Mouse (Mus musculus) myocyte (in vitro differentiated cells): ENCODE results near the gene Vps54. TPM values are rescaled to one million over a fixed set of nuclear protein-coding genes. Genes with fewer than 3 reads are reported as not detected.

Experiments used
- H3K27me3 ChIP-seq: one replicate; pipeline ENCODE4 v1.6.1; 2011; ENCODE audit not compliant: control insufficient read depth, insufficient read depth, insufficient read length
- H3K36me3 ChIP-seq: one replicate; pipeline ENCODE4 v1.6.1; 2011; ENCODE audit not compliant: control insufficient read depth, insufficient read depth
- H3K4me2 ChIP-seq: one replicate; pipeline ENCODE4 v1.6.1; 2011; ENCODE audit warnings: low read depth, control low read depth
- H3K4me3 ChIP-seq: one replicate; pipeline ENCODE4 v1.5.1; 2011; ENCODE audit warnings: mild to moderate bottlenecking, control low read depth, moderate library complexity
- H3K79me2 ChIP-seq: one replicate; pipeline ENCODE4 v1.6.1; 2011; ENCODE audit not compliant: control insufficient read depth, insufficient read depth
- H3ac ChIP-seq: one replicate; pipeline ENCODE4 v1.6.1; 2011; ENCODE audit not compliant: control insufficient read depth, insufficient read length
- CEBPB ChIP-seq: IDR thresholded peaks from 2 replicates; pipeline ENCODE4 v1.6.1; 2011; ENCODE audit warnings: mild to moderate bottlenecking, moderate library complexity; ENCODE audit not compliant: poor library complexity, insufficient read depth, severe bottlenecking
- E2F4 ChIP-seq: IDR thresholded peaks from one replicate; pipeline ENCODE4 v1.6.1; 2011; ENCODE audit warnings: mild to moderate bottlenecking, control low read depth, moderate library complexity; ENCODE audit not compliant: insufficient read depth
- MAX ChIP-seq: IDR thresholded peaks from one replicate; pipeline ENCODE4 v1.6.1; 2011; ENCODE audit warnings: low read depth, mild to moderate bottlenecking, control low read depth
- MYOD1 ChIP-seq, 3 experiments: IDR thresholded peaks; one replicate each; pipeline ENCODE4 v1.6.1; 2011; ENCODE audit warnings: control low read depth in 2 of 3, low read depth in 2 of 3, mild to moderate bottlenecking in 2 of 3, moderate library complexity in 1 of 3; ENCODE audit not compliant: insufficient read length in 2 of 3, control insufficient read depth in 1 of 3
- MYOG ChIP-seq, 3 experiments: IDR thresholded peaks; one replicate each; pipeline ENCODE4 v1.6.1; 2011; ENCODE audit warnings: control low read depth in 2 of 3, low read depth in 2 of 3, mild to moderate bottlenecking in 2 of 3; ENCODE audit not compliant: insufficient read length in 2 of 3, control insufficient read depth in 1 of 3, insufficient read depth in 1 of 3
- POLR2A ChIP-seq: IDR thresholded peaks from one replicate; pipeline ENCODE4 v1.6.1; 2011; ENCODE audit warnings: low read depth, mild to moderate bottlenecking, control low read depth, moderate library complexity; ENCODE audit not compliant: insufficient read length
- POLR2AphosphoS2 ChIP-seq: IDR thresholded peaks from one replicate; pipeline ENCODE4 v1.6.1; 2011; ENCODE audit warnings: low read depth, control low read depth; ENCODE audit not compliant: insufficient read length
- REST ChIP-seq: IDR thresholded peaks from one replicate; pipeline ENCODE4 v1.6.1; 2011; ENCODE audit warnings: mild to moderate bottlenecking, control low read depth, moderate library complexity; ENCODE audit not compliant: insufficient read depth, insufficient read length
- SRF ChIP-seq: IDR thresholded peaks from one replicate; pipeline ENCODE4 v1.6.1; 2011; ENCODE audit warnings: low read depth; ENCODE audit not compliant: control insufficient read depth, insufficient read length
- TCF12 ChIP-seq: IDR thresholded peaks from one replicate; pipeline ENCODE4 v1.6.1; 2011; ENCODE audit warnings: mild to moderate bottlenecking, control low read depth; ENCODE audit not compliant: poor library complexity, insufficient read depth, severe bottlenecking
- TCF3 ChIP-seq: IDR thresholded peaks from one replicate; pipeline ENCODE4 v1.6.1; 2011; ENCODE audit warnings: low read depth, control low read depth; ENCODE audit not compliant: insufficient read length
- USF1 ChIP-seq: IDR thresholded peaks from one replicate; pipeline ENCODE4 v1.6.1; 2011; ENCODE audit warnings: low read depth, mild to moderate bottlenecking, control low read depth, moderate library complexity
- polyA plus RNA-seq: library from polyadenylated mRNA; unstranded; fragments of >200 nt; fragmentation: generic; extraction: Trizol; gene quantifications from one replicate; pipeline ENCODE4 v1.2.1, GENCODE M21; 2012; ENCODE audit warnings: missing spikeins

Vps54 gene
- polyA plus RNA-seq, 1 experiment = 4.1 TPM

- Histone ChIP-seq H3K4me2 (no peak overlapping the region), H3K27me3 (no peaks in the 10 kb centered on the region), H3ac (no peak overlapping the region), H3K4me3 (no peak overlapping the region), H3K79me2 (no peaks in the 10 kb centered on the region), H3K36me3 (no peaks in the 10 kb centered on the region)
- TF ChIP-seq SRF (no peak), MYOG (IDR thresholded peaks at IDR 0.05; ENCODE audit: control insufficient read depth in 1 of 3, insufficient read depth in 1 of 3, insufficient read length in 2 of 3, low read depth in 2 of 3) (no peak), MAX (no peak), POLR2A (no peak), MYOD1 (IDR thresholded peaks at IDR 0.05; ENCODE audit: control insufficient read depth in 1 of 3, insufficient read length in 2 of 3, low read depth in 2 of 3) (no peak), REST (no peak), POLR2AphosphoS2 (no peak), TCF12 (no peak), USF1 (no peak), CEBPB (no peak), E2F4 (no peak), TCF3 (no peak)
Measured at GRCm38 (mm10) chr11:21219281-21219680, 19.8 kb upstream of the Vps54 start.

GRCm38 (mm10) chr11:21219851-21220587, 19.1 kb upstream of the Vps54 start:
- no peak overlapping the region for H3K4me2 ChIP-seq
- H3ac ChIP-seq = no peak overlapping the region
- H3K4me3 ChIP-seq = no peak overlapping the region
- H3K79me2 ChIP-seq = no peaks in the 10 kb centered on the region
- no peaks in the 10 kb centered on the region for H3K27me3 ChIP-seq
- TF ChIP-seq CEBPB (no peak), E2F4 (no peak), POLR2A (no peak), POLR2AphosphoS2 (no peak), REST (no peak), SRF (no peak), USF1 (no peak), MYOG (IDR thresholded peaks at IDR 0.05; ENCODE audit: control insufficient read depth in 1 of 3, insufficient read depth in 1 of 3, insufficient read length in 2 of 3, low read depth in 2 of 3) (no peak), TCF3 (no peak), TCF12 (no peak)
- no peaks in the 10 kb centered on the region for H3K36me3 ChIP-seq

GRCm38 (mm10) chr11:21220754-21221153, 18.3 kb upstream of the Vps54 start:
- no peak overlapping the region for H3K4me3 ChIP-seq
- TF ChIP-seq CEBPB (no peak), TCF12 (no peak), POLR2A (no peak), REST (no peak), E2F4 (no peak), MYOD1 (IDR thresholded peaks at IDR 0.05; ENCODE audit: control insufficient read depth in 1 of 3, insufficient read length in 2 of 3, low read depth in 2 of 3) (no peak), USF1 (no peak)
- no peaks in the 10 kb centered on the region for H3K79me2 ChIP-seq
- no peak overlapping the region for H3K4me2 ChIP-seq
- H3K27me3 ChIP-seq = no peaks in the 10 kb centered on the region
- no peak overlapping the region for H3ac ChIP-seq
- no peaks in the 10 kb centered on the region for H3K36me3 ChIP-seq

- H3K4me2 ChIP-seq = no peak overlapping the region
- H3ac ChIP-seq = no peak overlapping the region
- TF ChIP-seq POLR2A = no peak
- no peak for TF ChIP-seq REST
- TF ChIP-seq MYOD1 (IDR thresholded peaks at IDR 0.05; ENCODE audit: control insufficient read depth in 1 of 3, insufficient read length in 2 of 3, low read depth in 2 of 3) = no peak
- TF ChIP-seq CEBPB = no peak
- no peaks in the 10 kb centered on the region for H3K27me3 ChIP-seq
- H3K4me3 ChIP-seq = no peak overlapping the region
- no peaks in the 10 kb centered on the region for H3K79me2 ChIP-seq
- no peaks in the 10 kb centered on the region for H3K36me3 ChIP-seq
Measured at GRCm38 (mm10) chr11:21221396-21221795, 17.7 kb upstream of the Vps54 start.

GRCm38 (mm10) chr11:21222606-21223207, 16.4 kb upstream of the Vps54 start:
- no peak overlapping the region for H3ac ChIP-seq
- no peaks in the 10 kb centered on the region for H3K79me2 ChIP-seq
- TF ChIP-seq SRF (no peak), POLR2A (no peak), E2F4 (no peak), CEBPB (no peak), TCF3 (no peak), MYOD1 (IDR thresholded peaks at IDR 0.05; ENCODE audit: control insufficient read depth in 1 of 3, insufficient read length in 2 of 3, low read depth in 2 of 3) (no peak), TCF12 (no peak), MAX (no peak), USF1 (no peak), POLR2AphosphoS2 (no peak), MYOG (IDR thresholded peaks at IDR 0.05; ENCODE audit: control insufficient read depth in 1 of 3, insufficient read depth in 1 of 3, insufficient read length in 2 of 3, low read depth in 2 of 3) (no peak), REST (no peak)
- H3K4me3 ChIP-seq = no peak overlapping the region
- H3K27me3 ChIP-seq = no peaks in the 10 kb centered on the region
- no peak overlapping the region for H3K4me2 ChIP-seq
- no peaks in the 10 kb centered on the region for H3K36me3 ChIP-seq
